Mouse (Mus musculus): Measurements from ENCODE around the gene Agrn.

DNA sequence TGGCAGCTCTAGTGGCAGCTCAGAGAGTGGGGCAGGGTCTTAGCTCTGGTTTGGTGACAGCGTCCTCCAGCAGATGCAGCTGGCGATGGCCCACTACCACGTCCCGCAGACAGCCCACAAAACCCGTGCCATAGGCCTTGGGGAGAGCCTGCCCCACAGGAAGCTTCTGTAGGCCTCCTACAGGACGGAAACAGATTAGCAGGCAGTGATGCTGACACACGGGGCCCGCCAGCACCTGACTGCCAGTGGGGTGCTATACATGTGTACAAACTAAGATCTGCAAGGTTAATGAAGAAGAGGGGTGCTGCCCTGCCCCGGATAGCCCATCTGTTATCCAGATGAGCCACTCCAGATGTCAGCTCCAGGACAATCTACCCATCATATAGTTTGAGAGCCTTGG lies 30.8 kb downstream of the Agrn start:
- no peak for TF ChIP-seq E2F4 (IDR thresholded peaks at IDR 0.05; ENCODE audit: insufficient replicate concordance, low read depth, low read length)
- TF ChIP-seq USF2 (conservative IDR thresholded peaks at IDR 0.05; ENCODE audit: low read depth, low read length) = no peak
- TF ChIP-seq MAFK (IDR thresholded peaks at IDR 0.05; ENCODE audit: insufficient replicate concordance, low read length) = no peak
- TF ChIP-seq MAX (IDR thresholded peaks at IDR 0.05; ENCODE audit: low read length) = no peak
- no peak for TF ChIP-seq KAT2A (IDR thresholded peaks at IDR 0.05; ENCODE audit: insufficient replicate concordance, low read length)
- TF ChIP-seq CTCF (conservative IDR thresholded peaks at IDR 0.05 in 1 of 2, IDR thresholded peaks at IDR 0.05 in 1 of 2; ENCODE audit: low read depth in 2 of 2, low read length in 2 of 2) = peak in 1 of 2 experiments; percentile 30; a peak in 2 of 4 replicates
- TF ChIP-seq ZMIZ1 (IDR thresholded peaks at IDR 0.05; ENCODE audit: low read depth, low read length) = no peak
- TF ChIP-seq RCOR1 (conservative IDR thresholded peaks at IDR 0.05; ENCODE audit: low read depth, low read length) = no peak
- TF ChIP-seq POLR2A (IDR thresholded peaks at IDR 0.05; ENCODE audit: low read depth, low read length) = no peak
- no peak for TF ChIP-seq CHD2 (IDR thresholded peaks at IDR 0.05; ENCODE audit: low read length)
- TF ChIP-seq PAX5 (IDR thresholded peaks at IDR 0.05; ENCODE audit: low read length) = no peak
- no peak for TF ChIP-seq MAZ (IDR thresholded peaks at IDR 0.05; ENCODE audit: low read depth, low read length)
- no peak for TF ChIP-seq EP300 (IDR thresholded peaks at IDR 0.05; ENCODE audit: low read length)
